Mouse (Mus musculus): Measurements from ENCODE around the gene Zfp207. TPM values are rescaled to one million over a fixed set of nuclear protein-coding genes. Genes with fewer than 3 reads are reported as not detected.
"Not testable (repeated sequence)": the region's sequence is repeated elsewhere in the genome, so short reads cannot be mapped to it uniquely, and the experiment has no call there.

Gene Zfp207
- polyA plus RNA-seq, 1 experiment from 2014 or later = 187 TPM

- no peak overlapping the region for H3K4me3 ChIP-seq (replicated peaks; ENCODE audit: low read length)
- H3K9ac ChIP-seq (ENCODE audit: low read length) = no peak overlapping the region
- no peaks in the 10 kb centered on the region for H3K9me3 ChIP-seq (replicated peaks; ENCODE audit: control insufficient read depth, low read length)
- H3K27me3 ChIP-seq (ENCODE audit: control insufficient read depth, insufficient read depth, low read length) = no peaks in the 10 kb centered on the region
- no peak overlapping the region for H3K27ac ChIP-seq (ENCODE audit: low read length)
- no peak overlapping the region for H3K4me2 ChIP-seq (ENCODE audit: low read depth, low read length)
- ATAC-seq (ENCODE audit: insufficient read depth, low FRiP score) = no peak
- 87% methylated on average over 2 of the region's 2 CpGs for WGBS
- peaks cover 36% of the 10 kb centered on the region for H3K36me3 ChIP-seq (ENCODE audit: control insufficient read depth, insufficient read depth, low read length)
- H3K4me1 ChIP-seq (ENCODE audit: control insufficient read depth, insufficient read depth, low read length) = peaks cover 4% of the 10 kb centered on the region
Observed at GRCm38 (mm10) chr11:80391407-80392120, 8.5 kb downstream of the Zfp207 start.

GRCm38 (mm10) chr11:80395930-80396329 is 12.9 kb downstream of the Zfp207 start:
- Histone ChIP-seq H3K36me3 (ENCODE audit: control insufficient read depth, insufficient read depth, low read length) (peaks cover 25% of the 10 kb centered on the region), H3K4me2 (ENCODE audit: low read depth, low read length) (no peak overlapping the region), H3K27ac (ENCODE audit: low read length) (no peak overlapping the region), H3K9me3 (replicated peaks; ENCODE audit: control insufficient read depth, low read length) (no peaks in the 10 kb centered on the region), H3K4me1 (ENCODE audit: control insufficient read depth, insufficient read depth, low read length) (no peaks in the 10 kb centered on the region), H3K4me3 (replicated peaks; ENCODE audit: low read length) (no peak overlapping the region), H3K9ac (ENCODE audit: low read length) (no peak overlapping the region), H3K27me3 (ENCODE audit: control insufficient read depth, insufficient read depth, low read length) (no peaks in the 10 kb centered on the region)
- no peak for ATAC-seq (ENCODE audit: insufficient read depth, low FRiP score)
- 90% methylated on average over 3 of the region's 3 CpGs for WGBS

GRCm38 (mm10) chr11:80396617-80397016 is 13.5 kb downstream of the Zfp207 start:
- H3K27ac ChIP-seq (ENCODE audit: low read length) = no peak overlapping the region

GRCm38 (mm10) chr11:80407878-80408277 is 24.8 kb downstream of the Zfp207 start:
- not testable (repeated sequence) for H3K27ac ChIP-seq (ENCODE audit: low read length); H3K9me3 ChIP-seq (replicated peaks; ENCODE audit: control insufficient read depth, low read length); ATAC-seq (ENCODE audit: insufficient read depth, low FRiP score); H3K4me1 ChIP-seq (ENCODE audit: control insufficient read depth, insufficient read depth, low read length); H3K4me2 ChIP-seq (ENCODE audit: low read depth, low read length); H3K4me3 ChIP-seq (replicated peaks; ENCODE audit: low read length); H3K9ac ChIP-seq (ENCODE audit: low read length); H3K27me3 ChIP-seq (ENCODE audit: control insufficient read depth, insufficient read depth, low read length)
- WGBS = 92% methylated on average over 6 of the region's 6 CpGs
- peaks cover 23% of the 10 kb centered on the region for H3K36me3 ChIP-seq (ENCODE audit: control insufficient read depth, insufficient read depth, low read length)

More at GRCm38 (mm10) chr11:80396617-80397016, 13.5 kb downstream of the Zfp207 start:
- WGBS = 89% methylated on average over 4 of the region's 4 CpGs
- H3K4me2 ChIP-seq (ENCODE audit: low read depth, low read length) = no peak overlapping the region
- H3K9me3 ChIP-seq (replicated peaks; ENCODE audit: control insufficient read depth, low read length) = no peaks in the 10 kb centered on the region
- no peaks in the 10 kb centered on the region for H3K4me1 ChIP-seq (ENCODE audit: control insufficient read depth, insufficient read depth, low read length)
- no peak overlapping the region for H3K4me3 ChIP-seq (replicated peaks; ENCODE audit: low read length)
- ATAC-seq (ENCODE audit: insufficient read depth, low FRiP score) = no peak
- no peaks in the 10 kb centered on the region for H3K27me3 ChIP-seq (ENCODE audit: control insufficient read depth, insufficient read depth, low read length)
- H3K9ac ChIP-seq (ENCODE audit: low read length) = no peak overlapping the region
- peaks cover 22% of the 10 kb centered on the region for H3K36me3 ChIP-seq (ENCODE audit: control insufficient read depth, insufficient read depth, low read length)

GRCm38 (mm10) chr11:80410377-80410776 is 27.3 kb downstream of the Zfp207 start:
- H3K36me3 ChIP-seq (ENCODE audit: control insufficient read depth, insufficient read depth, low read length) = peaks cover 21% of the 10 kb centered on the region
- ATAC-seq (ENCODE audit: insufficient read depth, low FRiP score) = no peak
- 80% methylated on average over 2 of the region's 2 CpGs for WGBS
- no peak overlapping the region for H3K27ac ChIP-seq (ENCODE audit: low read length)
- H3K9ac ChIP-seq (ENCODE audit: low read length) = no peak overlapping the region
- H3K4me3 ChIP-seq (replicated peaks; ENCODE audit: low read length) = no peak overlapping the region
- no peak overlapping the region for H3K4me2 ChIP-seq (ENCODE audit: low read depth, low read length)
- H3K9me3 ChIP-seq (replicated peaks; ENCODE audit: control insufficient read depth, low read length) = no peaks in the 10 kb centered on the region
- H3K4me1 ChIP-seq (ENCODE audit: control insufficient read depth, insufficient read depth, low read length) = no peaks in the 10 kb centered on the region
- no peaks in the 10 kb centered on the region for H3K27me3 ChIP-seq (ENCODE audit: control insufficient read depth, insufficient read depth, low read length)

GRCm38 (mm10) chr11:80417085-80417484 is 34.0 kb downstream of the Zfp207 start:
- H3K9ac ChIP-seq (ENCODE audit: low read length) = no peak overlapping the region
- H3K4me1 ChIP-seq (ENCODE audit: control insufficient read depth, insufficient read depth, low read length) = peaks cover 3% of the 10 kb centered on the region; the same call in 1 of the 2 replicates
- H3K36me3 ChIP-seq (ENCODE audit: control insufficient read depth, insufficient read depth, low read length) = peaks cover 12% of the 10 kb centered on the region
- H3K9me3 ChIP-seq (replicated peaks; ENCODE audit: control insufficient read depth, low read length) = 0 out of 2 replicates have a peak, but pooled peaks cover 2% of the 10 kb centered on the region
- no peak overlapping the region for H3K4me3 ChIP-seq (replicated peaks; ENCODE audit: low read length)
- no peak overlapping the region for H3K4me2 ChIP-seq (ENCODE audit: low read depth, low read length)
- H3K27me3 ChIP-seq (ENCODE audit: control insufficient read depth, insufficient read depth, low read length) = no peaks in the 10 kb centered on the region
- WGBS = 86% methylated on average over 5 of the region's 5 CpGs
- H3K27ac ChIP-seq (ENCODE audit: low read length) = no peak overlapping the region
- no peak for ATAC-seq (ENCODE audit: insufficient read depth, low FRiP score)

GRCm38 (mm10) chr11:80419743-80420142 is 36.7 kb downstream of the Zfp207 start:
- ATAC-seq (ENCODE audit: insufficient read depth, low FRiP score) = no peak
- H3K9me3 ChIP-seq (replicated peaks; ENCODE audit: control insufficient read depth, low read length) = 0 out of 2 replicates have a peak, but pooled peaks cover 2% of the 10 kb centered on the region
- H3K27me3 ChIP-seq (ENCODE audit: control insufficient read depth, insufficient read depth, low read length) = no peaks in the 10 kb centered on the region
- no peak overlapping the region for H3K4me2 ChIP-seq (ENCODE audit: low read depth, low read length)
- no peak overlapping the region for H3K27ac ChIP-seq (ENCODE audit: low read length)
- 83% methylated on average over 1 of the region's 1 CpGs for WGBS
- H3K9ac ChIP-seq (ENCODE audit: low read length) = no peak overlapping the region
- H3K4me1 ChIP-seq (ENCODE audit: control insufficient read depth, insufficient read depth, low read length) = peaks cover 3% of the 10 kb centered on the region; the same call in 1 of the 2 replicates
- no peak overlapping the region for H3K4me3 ChIP-seq (replicated peaks; ENCODE audit: low read length)
- peaks cover 10% of the 10 kb centered on the region for H3K36me3 ChIP-seq (ENCODE audit: control insufficient read depth, insufficient read depth, low read length)

- Histone ChIP-seq H3K4me1 (ENCODE audit: control insufficient read depth, insufficient read depth, low read length) (peaks cover 3% of the 10 kb centered on the region; the same call in 1 of the 2 replicates), H3K4me2 (ENCODE audit: low read depth, low read length) (no peak overlapping the region), H3K27me3 (ENCODE audit: control insufficient read depth, insufficient read depth, low read length) (no peaks in the 10 kb centered on the region), H3K4me3 (replicated peaks; ENCODE audit: low read length) (no peak overlapping the region), H3K36me3 (ENCODE audit: control insufficient read depth, insufficient read depth, low read length) (peaks cover 5% of the 10 kb centered on the region; the same call in 1 of the 2 replicates), H3K9me3 (replicated peaks; ENCODE audit: control insufficient read depth, low read length) (0 out of 2 replicates have a peak, but pooled peaks cover 2% of the 10 kb centered on the region), H3K9ac (ENCODE audit: low read length) (no peak overlapping the region; the same call in 1 of the 2 replicates), H3K27ac (ENCODE audit: low read length) (no peak overlapping the region)
- no peak for ATAC-seq (ENCODE audit: insufficient read depth, low FRiP score)
- WGBS = 48% methylated on average over 2 of the region's 2 CpGs
Observed at GRCm38 (mm10) chr11:80420202-80420984, 37.3 kb downstream of the Zfp207 start.

All from stomach, embryonic 16.5 days (tissue).